Mouse (Mus musculus) A20 (cell line): ENCODE data around the gene Rer1.

Experiments used
- DNase-seq: peaks from one replicate; pipeline ENCODE4 v3.0.0-alpha.2; 2011; ENCODE audit warnings: low read depth, low spot score

The Rer1 gene

GRCm38 (mm10) chr4:155075137-155075536 lies 11.0 kb downstream of the Rer1 start:
- DNase-seq = no peak

- no peak for DNase-seq
Observed at GRCm38 (mm10) chr4:155074418-155074817, 11.8 kb downstream of the Rer1 start.

- no peak for DNase-seq
Observed at GRCm38 (mm10) chr4:155070921-155071320, 15.3 kb downstream of the Rer1 start.

- DNase-seq = no peak
Observed at GRCm38 (mm10) chr4:155070199-155070598, 16.0 kb downstream of the Rer1 start.

- DNase-seq = peak; percentile 42
Observed at GRCm38 (mm10) chr4:155069191-155069590, 17.0 kb downstream of the Rer1 start.

GRCm38 (mm10) chr4:155068357-155068972 lies 17.7 kb downstream of the Rer1 start:
- no peak for DNase-seq

- peak; percentile 97 for DNase-seq
Observed at GRCm38 (mm10) chr4:155066834-155067522, 19.2 kb downstream of the Rer1 start, which contains the start of gene Pex10. TSS of gene Pex10 (plus strand) at chr4:155067016.

- peak; percentile 88 for DNase-seq
Observed at GRCm38 (mm10) chr4:155065970-155066833, 20.0 kb downstream of the Rer1 start.

GRCm38 (mm10) chr4:155064474-155064873 lies 21.7 kb downstream of the Rer1 start:
- DNase-seq = peak; percentile 41

- DNase-seq = no peak
Observed at GRCm38 (mm10) chr4:155063895-155064294, 22.3 kb downstream of the Rer1 start.

GRCm38 (mm10) chr4:155058325-155058724 lies 27.9 kb downstream of the Rer1 start:
- no peak for DNase-seq

GRCm38 (mm10) chr4:155056724-155057123 lies 29.5 kb downstream of the Rer1 start, which contains the start of gene Plch2:
TSS of gene Plch2 (minus strand) at chr4:155056784.
- no peak for DNase-seq

GRCm38 (mm10) chr4:155050116-155050515 lies 36.1 kb downstream of the Rer1 start:
- no peak for DNase-seq

- no peak for DNase-seq
Observed at GRCm38 (mm10) chr4:155046636-155047035, 39.5 kb downstream of the Rer1 start.

GRCm38 (mm10) chr4:155043289-155043625 lies 42.9 kb downstream of the Rer1 start:
- no peak for DNase-seq

GRCm38 (mm10) chr4:155042606-155043288 lies 43.4 kb downstream of the Rer1 start:
- DNase-seq = no peak

- no peak for DNase-seq
Observed at GRCm38 (mm10) chr4:155040696-155041095, 45.5 kb downstream of the Rer1 start.

GRCm38 (mm10) chr4:155040197-155040596 lies 46.0 kb downstream of the Rer1 start:
- no peak for DNase-seq

GRCm38 (mm10) chr4:155034787-155035186 lies 51.4 kb downstream of the Rer1 start:
- DNase-seq = no peak

- no peak for DNase-seq
Observed at GRCm38 (mm10) chr4:155034202-155034601, 52.0 kb downstream of the Rer1 start.

GRCm38 (mm10) chr4:155033115-155033514 lies 53.1 kb downstream of the Rer1 start:
- no peak for DNase-seq
